Mouse (Mus musculus) E14TG2a.4 (cell line): ENCODE measurements around the gene Alpk1.
A peak's percentile ranks its signal among the peaks of the same experiment; 100 is the strongest.

Experiments
- H3K27me3 ChIP-seq: 2 replicates; pipeline ENCODE4 v1.6.1; 2014; ENCODE audit warnings: low read length, control low read depth; ENCODE audit not compliant: insufficient read depth
- H3K36me3 ChIP-seq: 2 replicates; pipeline ENCODE4 v1.6.1; 2014; ENCODE audit warnings: low read length, control low read depth; ENCODE audit not compliant: insufficient read depth
- H3K4me1 ChIP-seq: replicated peaks from 2 replicates; pipeline ENCODE4 v1.6.1; 2014; ENCODE audit warnings: low read depth, low read length, control low read depth
- H3K4me3 ChIP-seq: replicated peaks from 2 replicates; pipeline ENCODE4 v1.5.1; 2014; ENCODE audit warnings: mild to moderate bottlenecking, low read length
- H3K9me3 ChIP-seq: 2 replicates; pipeline ENCODE4 v1.6.1; 2014; ENCODE audit warnings: low read length, control low read depth
- CTCF ChIP-seq: conservative IDR thresholded peaks from 2 replicates; pipeline ENCODE4 v1.5.1; 2014; ENCODE audit warnings: low read length
- NANOG ChIP-seq: IDR thresholded peaks from 2 replicates; pipeline ENCODE4 v1.6.1; 2014; ENCODE audit warnings: borderline replicate concordance, low read length, mixed read lengths
- POU5F1 ChIP-seq: IDR thresholded peaks from 2 replicates; pipeline ENCODE4 v1.6.1; 2014; ENCODE audit warnings: low read length, borderline replicate concordance

The Alpk1 gene

DNA sequence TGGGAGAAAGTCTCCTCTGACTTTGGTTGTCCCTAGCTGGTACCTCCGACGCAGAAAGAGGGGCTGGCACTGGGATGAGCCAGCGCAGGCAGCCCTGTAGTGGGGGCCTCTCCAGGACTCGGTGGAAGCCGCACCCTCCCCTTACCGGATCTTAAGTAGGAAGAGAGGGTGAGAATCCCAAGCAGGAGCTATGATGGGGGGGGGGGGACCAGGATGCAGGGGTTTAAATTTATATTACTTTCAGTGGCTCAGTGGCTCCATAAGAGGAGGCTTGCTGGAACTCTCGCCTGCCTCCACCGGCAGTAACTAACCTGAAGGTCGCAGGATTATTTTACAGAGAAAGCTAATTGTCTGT, 152.4 kb downstream of the Alpk1 start:
- Histone ChIP-seq H3K9me3 (no peaks in the 10 kb centered on the region), H3K4me3 (peak overlapping the region; percentile 5; the same call in 1 of the 2 replicates), H3K4me1 (peaks cover 37% of the 10 kb centered on the region), H3K36me3 (no peaks in the 10 kb centered on the region), H3K27me3 (peaks cover 85% of the 10 kb centered on the region)
- TF ChIP-seq CTCF (no peak), POU5F1 (no peak), NANOG (no peak)

DNA sequence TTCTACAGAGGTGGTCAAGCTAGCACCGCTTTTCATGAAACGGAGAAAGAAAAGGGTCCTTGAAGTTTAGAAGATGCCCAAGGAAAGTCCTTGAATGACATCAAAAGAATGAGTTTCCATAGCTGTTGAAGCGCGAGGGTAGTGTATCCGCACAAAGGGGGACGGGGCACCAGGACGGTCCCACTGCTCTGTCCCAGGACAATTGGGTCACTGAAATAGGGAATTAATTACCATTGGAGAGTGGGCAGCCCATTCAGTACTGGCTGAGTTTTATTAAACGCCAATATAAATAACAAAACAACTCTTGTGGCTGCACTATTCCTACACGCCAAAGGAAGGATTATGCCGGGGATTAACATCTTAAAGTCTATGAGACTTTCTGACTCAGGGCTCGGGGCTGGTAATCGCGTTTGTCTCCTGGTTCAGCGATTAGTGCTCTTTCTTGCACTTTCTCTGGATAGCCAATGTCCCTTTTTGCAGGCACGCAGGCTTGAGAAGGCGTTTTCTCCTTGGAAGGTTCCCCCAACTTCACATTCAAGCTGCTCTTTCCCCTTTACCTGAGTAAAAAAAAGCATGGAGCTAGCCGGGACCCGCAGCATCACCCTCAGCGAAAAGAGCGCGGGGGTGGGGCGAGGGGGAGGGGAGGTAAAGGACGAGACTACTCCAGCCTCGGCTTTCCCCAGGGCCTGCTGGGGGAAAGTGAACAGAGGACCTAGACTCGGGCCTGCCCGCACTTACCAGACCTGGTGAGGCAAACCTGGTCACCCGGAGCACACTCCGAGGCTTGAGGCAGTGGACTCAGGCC, 153.0 kb downstream of the Alpk1 start:
- H3K36me3 ChIP-seq = no peaks in the 10 kb centered on the region
- H3K9me3 ChIP-seq = no peaks in the 10 kb centered on the region
- peaks cover 35% of the 10 kb centered on the region for H3K4me1 ChIP-seq
- H3K4me3 ChIP-seq = no peak overlapping the region
- TF ChIP-seq CTCF = no peak
- TF ChIP-seq POU5F1 = no peak
- no peak for TF ChIP-seq NANOG
- peaks cover 84% of the 10 kb centered on the region for H3K27me3 ChIP-seq

DNA sequence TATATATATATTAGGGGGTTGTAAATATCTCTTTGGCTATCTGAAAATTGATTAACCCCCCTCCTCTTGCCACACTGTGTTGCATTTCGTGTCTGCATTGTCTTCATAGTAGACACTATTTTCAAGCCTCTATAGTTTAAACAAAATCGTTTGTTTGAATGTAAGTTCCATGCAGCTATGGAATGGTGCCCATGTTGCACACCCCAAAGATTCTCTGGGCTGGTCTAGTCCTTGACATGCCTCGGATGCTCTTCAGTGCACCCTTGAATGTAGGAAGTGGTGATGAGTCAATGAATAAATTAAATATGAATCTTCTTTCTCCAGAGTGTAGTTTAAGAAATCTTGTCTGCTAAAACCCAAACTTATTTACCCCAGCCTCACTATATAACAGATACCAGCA, 153.8 kb downstream of the Alpk1 start:
- peaks cover 27% of the 10 kb centered on the region for H3K4me1 ChIP-seq
- TF ChIP-seq POU5F1 = no peak
- TF ChIP-seq NANOG = no peak
- TF ChIP-seq CTCF = no peak
- no peak overlapping the region for H3K4me3 ChIP-seq
- no peaks in the 10 kb centered on the region for H3K9me3 ChIP-seq
- H3K36me3 ChIP-seq = no peaks in the 10 kb centered on the region
- peaks cover 79% of the 10 kb centered on the region for H3K27me3 ChIP-seq

DNA sequence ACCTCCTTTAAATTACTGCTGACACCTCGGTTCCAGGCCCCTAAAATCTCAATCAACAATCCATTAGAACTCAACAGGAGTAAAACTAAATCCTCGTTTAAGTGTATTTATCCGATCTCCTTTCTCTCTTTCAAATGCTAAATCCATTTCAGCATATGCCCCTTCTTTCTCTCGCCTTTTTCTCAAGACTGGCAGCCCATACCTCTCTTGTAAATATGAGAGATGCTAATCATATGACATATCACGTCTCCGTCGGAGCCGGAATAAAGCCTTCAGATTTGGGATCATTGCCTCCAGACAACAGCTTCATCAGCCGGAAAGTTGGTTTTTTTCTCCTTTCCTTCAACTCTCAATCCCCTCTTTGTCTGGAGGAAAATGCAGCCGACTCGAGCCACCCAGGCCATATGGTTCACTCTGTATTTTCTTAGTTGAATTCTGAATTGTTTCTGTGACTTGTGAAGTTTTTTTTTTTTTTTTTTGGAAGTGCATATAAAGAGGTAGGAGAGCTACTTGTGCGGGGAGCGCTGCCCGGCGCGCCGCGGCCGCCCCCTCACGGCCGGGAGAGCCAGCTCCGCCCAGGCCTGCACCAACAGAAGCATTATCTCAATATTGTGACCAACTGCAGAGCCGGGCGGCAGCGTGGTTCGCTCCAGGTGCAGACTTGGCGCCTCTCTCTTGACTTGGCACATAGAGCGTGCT, 154.5 kb downstream of the Alpk1 start:
- peaks cover 25% of the 10 kb centered on the region for H3K4me1 ChIP-seq
- H3K36me3 ChIP-seq = no peaks in the 10 kb centered on the region
- H3K27me3 ChIP-seq = peaks cover 72% of the 10 kb centered on the region
- peak overlapping the region; percentile 59 for H3K4me3 ChIP-seq
- H3K9me3 ChIP-seq = no peaks in the 10 kb centered on the region
- no peak for TF ChIP-seq POU5F1
- no peak for TF ChIP-seq NANOG
- TF ChIP-seq CTCF = no peak

DNA sequence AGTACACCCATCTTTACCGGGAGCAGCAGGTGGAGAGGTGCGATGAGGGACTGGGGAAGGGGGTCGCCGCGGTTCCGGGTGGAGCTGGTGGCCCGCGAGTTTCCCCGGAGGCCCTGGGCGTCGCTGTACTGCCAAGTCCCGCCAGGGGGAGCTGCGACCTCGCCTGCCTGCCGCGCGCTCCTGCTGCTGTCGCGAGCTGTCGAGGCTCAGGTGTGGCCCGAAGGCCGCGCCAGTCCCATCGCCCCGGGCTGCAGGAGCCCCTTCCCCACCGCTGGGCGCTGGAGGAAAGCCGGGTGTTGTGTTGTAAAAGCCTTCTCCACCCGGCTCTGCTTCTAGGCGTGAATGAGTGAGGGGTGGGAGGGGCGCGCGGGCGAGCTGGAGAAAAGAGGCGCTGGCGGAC, 155.0 kb downstream of the Alpk1 start:
- H3K9me3 ChIP-seq = no peaks in the 10 kb centered on the region
- H3K4me1 ChIP-seq = peaks cover 25% of the 10 kb centered on the region
- TF ChIP-seq CTCF = 0 out of 2 replicates have a peak, but pooled peaks have one; percentile 6
- no peak for TF ChIP-seq NANOG
- no peaks in the 10 kb centered on the region for H3K36me3 ChIP-seq
- peaks cover 67% of the 10 kb centered on the region for H3K27me3 ChIP-seq
- H3K4me3 ChIP-seq = peak overlapping the region; percentile 59
